Mouse (Mus musculus) E14TG2a.4 (cell line): ENCODE data around the gene Msantd1.
A peak's percentile ranks its signal among the peaks of the same experiment; 100 is the strongest.

Source experiments
- H3K27me3 ChIP-seq: 2 replicates; pipeline ENCODE4 v1.6.1; 2014; ENCODE audit warnings: low read length, control low read depth; ENCODE audit not compliant: insufficient read depth
- H3K36me3 ChIP-seq: 2 replicates; pipeline ENCODE4 v1.6.1; 2014; ENCODE audit warnings: low read length, control low read depth; ENCODE audit not compliant: insufficient read depth
- H3K4me1 ChIP-seq: replicated peaks from 2 replicates; pipeline ENCODE4 v1.6.1; 2014; ENCODE audit warnings: low read depth, low read length, control low read depth
- H3K4me3 ChIP-seq: replicated peaks from 2 replicates; pipeline ENCODE4 v1.5.1; 2014; ENCODE audit warnings: mild to moderate bottlenecking, low read length
- H3K9me3 ChIP-seq: 2 replicates; pipeline ENCODE4 v1.6.1; 2014; ENCODE audit warnings: low read length, control low read depth
- CTCF ChIP-seq: conservative IDR thresholded peaks from 2 replicates; pipeline ENCODE4 v1.5.1; 2014; ENCODE audit warnings: low read length
- NANOG ChIP-seq: IDR thresholded peaks from 2 replicates; pipeline ENCODE4 v1.6.1; 2014; ENCODE audit warnings: borderline replicate concordance, low read length, mixed read lengths
- POU5F1 ChIP-seq: IDR thresholded peaks from 2 replicates; pipeline ENCODE4 v1.6.1; 2014; ENCODE audit warnings: low read length, borderline replicate concordance

The Msantd1 gene

DNA sequence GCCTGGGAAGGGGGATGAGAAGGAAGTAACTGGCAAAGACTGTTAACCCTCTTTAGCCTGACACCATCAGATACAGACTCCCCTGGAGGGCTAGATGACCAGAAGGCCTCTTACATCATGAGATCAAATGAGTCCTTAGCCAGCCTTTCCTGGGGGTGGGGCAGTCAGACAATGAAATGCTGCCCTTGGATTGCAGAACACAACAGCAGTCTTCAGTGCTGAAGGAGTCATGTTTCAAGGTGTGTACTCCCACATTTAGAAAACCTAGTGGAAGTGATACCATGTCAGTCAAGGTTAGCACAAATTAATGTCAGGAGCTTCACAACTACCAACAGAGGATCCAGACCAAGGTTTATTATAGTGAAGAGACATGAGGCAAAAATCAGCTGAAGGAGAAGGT, 5.4 kb upstream of the Msantd1 start:
- no peaks in the 10 kb centered on the region for H3K9me3 ChIP-seq
- peaks cover 96% of the 10 kb centered on the region for H3K36me3 ChIP-seq
- peaks cover 15% of the 10 kb centered on the region for H3K4me1 ChIP-seq
- H3K27me3 ChIP-seq = no peaks in the 10 kb centered on the region
- TF ChIP-seq POU5F1 (no peak), NANOG (no peak), CTCF (no peak)
- H3K4me3 ChIP-seq = no peak overlapping the region

DNA sequence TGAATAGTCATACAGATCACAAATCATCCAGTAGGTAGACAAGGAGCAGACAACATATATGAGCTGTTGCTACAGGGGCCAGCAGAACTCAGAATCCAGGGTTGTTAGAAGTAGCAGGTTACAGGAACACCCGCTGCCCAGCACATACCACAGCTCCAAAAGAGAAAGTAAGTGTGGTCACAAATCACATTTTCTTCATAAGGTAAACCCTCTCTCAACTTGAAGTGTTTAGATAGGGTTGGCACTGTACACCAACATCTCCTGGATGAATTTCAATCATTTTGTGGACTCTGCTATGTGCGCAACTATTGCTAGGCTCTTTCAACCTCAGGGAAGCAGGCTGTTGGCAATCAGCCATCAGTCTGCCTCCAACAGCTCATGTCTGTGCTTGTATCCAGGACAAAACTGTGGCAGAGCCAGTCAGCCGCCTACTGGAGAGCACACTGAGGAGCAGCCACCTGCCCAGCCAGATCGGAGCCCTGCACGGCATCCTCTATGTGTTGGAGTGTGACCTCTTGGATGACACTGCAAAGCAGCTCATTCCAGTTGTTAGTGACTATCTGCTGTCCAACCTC, 4.9 kb upstream of the Msantd1 start:
- H3K9me3 ChIP-seq = no peaks in the 10 kb centered on the region
- peaks cover 17% of the 10 kb centered on the region for H3K4me1 ChIP-seq
- peaks cover 96% of the 10 kb centered on the region for H3K36me3 ChIP-seq
- no peak overlapping the region for H3K4me3 ChIP-seq
- no peaks in the 10 kb centered on the region for H3K27me3 ChIP-seq
- TF ChIP-seq POU5F1 (no peak), CTCF (no peak), NANOG (no peak)

DNA sequence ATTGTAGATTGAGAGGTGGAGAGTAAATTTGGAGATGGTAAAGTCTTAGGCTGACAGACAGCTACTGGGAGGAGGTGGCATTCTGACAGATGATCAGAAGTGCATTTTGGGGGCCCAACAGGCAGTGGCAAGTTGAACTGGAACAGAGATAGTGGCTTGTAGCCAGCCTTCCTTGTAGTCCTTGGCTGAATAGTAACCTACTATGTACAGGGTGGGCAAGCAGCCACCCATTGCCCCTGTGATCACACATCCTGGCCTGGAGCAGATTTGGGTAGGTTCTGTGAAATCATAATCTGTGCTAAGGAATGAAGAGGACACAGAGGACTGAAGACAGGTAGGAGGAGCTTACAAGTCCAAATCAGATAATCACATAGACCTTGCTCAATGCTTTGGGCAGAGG, 3.4 kb upstream of the Msantd1 start:
- H3K4me3 ChIP-seq = no peak overlapping the region
- H3K36me3 ChIP-seq = peaks cover 95% of the 10 kb centered on the region
- TF ChIP-seq POU5F1 (no peak), NANOG (no peak), CTCF (no peak)
- H3K9me3 ChIP-seq = no peaks in the 10 kb centered on the region
- no peaks in the 10 kb centered on the region for H3K27me3 ChIP-seq
- peaks cover 33% of the 10 kb centered on the region for H3K4me1 ChIP-seq

DNA sequence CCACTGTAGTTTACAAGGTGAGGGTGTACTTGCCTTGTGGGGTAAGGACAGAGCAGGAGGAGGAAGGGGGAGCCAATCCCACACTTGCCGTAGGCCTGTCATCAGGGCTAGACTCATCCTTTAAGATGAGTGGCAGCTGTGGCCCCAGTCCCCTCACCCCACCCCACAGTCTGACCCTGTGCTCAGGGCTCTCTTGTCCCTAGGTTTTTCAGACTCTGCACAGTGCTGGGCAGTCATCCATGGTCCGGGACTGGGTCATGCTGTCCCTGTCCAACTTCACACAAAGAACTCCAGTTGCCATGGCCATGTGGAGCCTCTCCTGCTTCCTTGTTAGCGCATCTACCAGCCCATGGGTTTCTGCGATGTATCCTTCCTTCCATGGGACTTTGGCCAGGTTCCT, 582 bp upstream of the Msantd1 start:
- Histone ChIP-seq H3K9me3 (no peaks in the 10 kb centered on the region), H3K4me1 (peaks cover 26% of the 10 kb centered on the region), H3K4me3 (no peak overlapping the region), H3K36me3 (peaks cover 86% of the 10 kb centered on the region), H3K27me3 (no peaks in the 10 kb centered on the region)
- TF ChIP-seq POU5F1 = no peak
- no peak for TF ChIP-seq CTCF
- no peak for TF ChIP-seq NANOG

DNA sequence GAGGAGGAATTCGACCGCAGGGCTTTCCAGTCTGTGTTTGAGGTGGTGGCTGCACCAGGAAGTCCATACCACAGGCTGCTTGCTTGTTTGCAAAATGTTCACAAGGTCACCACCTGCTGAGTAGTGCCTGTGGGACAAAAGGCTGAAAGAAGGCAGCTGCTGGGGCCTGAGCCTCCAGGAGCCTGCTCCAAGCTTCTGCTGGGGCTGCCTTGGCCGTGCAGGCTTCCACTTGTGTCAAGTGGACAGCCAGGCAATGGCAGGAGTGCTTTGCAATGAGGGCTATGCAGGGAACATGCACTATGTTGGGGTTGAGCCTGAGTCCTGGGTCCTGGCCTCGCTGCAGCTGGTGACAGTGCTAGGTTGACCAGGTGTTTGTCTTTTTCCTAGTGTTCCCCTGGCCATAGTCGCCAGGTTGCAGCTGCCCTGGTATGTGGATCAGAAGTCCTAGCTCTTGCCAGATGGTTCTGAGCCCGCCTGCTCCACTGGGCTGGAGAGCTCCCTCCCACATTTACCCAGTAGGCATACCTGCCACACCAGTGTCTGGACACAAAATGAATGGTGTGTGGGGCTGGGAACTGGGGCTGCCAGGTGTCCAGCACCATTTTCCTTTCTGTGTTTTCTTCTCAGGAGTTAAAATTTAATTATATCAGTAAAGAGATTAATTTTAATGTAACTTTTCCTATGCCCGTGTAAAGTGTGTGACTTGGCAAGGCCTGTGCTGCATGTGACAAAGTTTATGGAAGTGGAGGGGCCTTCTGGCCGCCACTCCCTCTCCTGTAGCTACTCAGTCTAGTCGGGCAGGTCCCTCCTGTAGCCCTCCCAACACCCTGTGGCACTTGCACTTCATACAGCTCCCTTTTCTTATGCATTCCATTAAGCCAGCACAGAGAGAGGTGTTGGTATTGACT, 1.2 kb downstream of the Msantd1 start:
- no peak overlapping the region for H3K4me3 ChIP-seq

DNA sequence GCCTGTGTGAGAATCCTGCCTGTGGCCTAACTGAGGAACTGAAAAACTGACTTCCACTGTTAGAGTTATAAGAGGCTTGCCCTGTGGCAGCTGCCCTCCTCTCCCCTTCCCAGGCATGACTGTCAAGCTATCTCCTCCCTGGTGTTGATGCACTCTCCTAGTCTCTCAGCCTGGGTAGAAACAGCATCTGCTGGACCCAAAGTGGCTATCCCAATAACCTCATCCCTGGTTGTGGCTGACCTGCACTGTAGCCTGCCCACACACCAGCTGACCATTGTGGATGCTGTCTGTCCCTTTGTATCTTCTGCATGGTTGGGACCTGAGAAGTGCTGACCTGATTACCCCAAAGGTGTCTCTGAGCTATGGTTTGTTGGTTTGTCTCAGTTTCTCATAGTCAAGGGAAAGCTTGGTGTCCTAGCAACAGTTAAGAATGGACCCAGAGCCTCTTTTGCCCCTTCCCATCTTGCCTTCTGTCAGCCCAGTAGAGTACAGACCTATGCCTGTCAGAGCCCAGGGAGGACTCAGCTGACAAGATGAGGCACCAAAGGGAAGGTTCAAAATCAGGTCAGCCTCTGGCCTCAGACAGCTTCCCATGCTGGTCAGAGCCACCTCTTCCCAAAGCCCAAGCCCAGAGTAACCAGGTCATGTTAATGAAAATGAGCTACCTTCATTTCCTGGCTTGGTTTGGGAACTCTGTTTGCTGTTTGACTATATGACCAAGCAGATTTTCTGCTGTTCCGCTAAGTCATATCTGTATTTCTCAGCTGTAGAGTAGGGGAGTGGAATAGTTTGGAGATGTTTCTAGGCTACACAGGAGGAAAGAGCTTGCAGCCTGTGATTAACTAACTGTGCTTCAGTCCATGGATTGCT, 2.1 kb downstream of the Msantd1 start:
- TF ChIP-seq POU5F1 (no peak), NANOG (no peak), CTCF (no peak)
- Histone ChIP-seq H3K9me3 (no peaks in the 10 kb centered on the region), H3K4me3 (no peak overlapping the region), H3K27me3 (no peaks in the 10 kb centered on the region), H3K36me3 (peaks cover 61% of the 10 kb centered on the region), H3K4me1 (peaks cover 21% of the 10 kb centered on the region)

More for the DNA sequence above, 1.2 kb downstream of the Msantd1 start:
- TF ChIP-seq POU5F1 = no peak
- no peak for TF ChIP-seq CTCF
- no peak for TF ChIP-seq NANOG
- H3K36me3 ChIP-seq = peaks cover 70% of the 10 kb centered on the region
- H3K9me3 ChIP-seq = no peaks in the 10 kb centered on the region
- peaks cover 21% of the 10 kb centered on the region for H3K4me1 ChIP-seq
- H3K27me3 ChIP-seq = no peaks in the 10 kb centered on the region

DNA sequence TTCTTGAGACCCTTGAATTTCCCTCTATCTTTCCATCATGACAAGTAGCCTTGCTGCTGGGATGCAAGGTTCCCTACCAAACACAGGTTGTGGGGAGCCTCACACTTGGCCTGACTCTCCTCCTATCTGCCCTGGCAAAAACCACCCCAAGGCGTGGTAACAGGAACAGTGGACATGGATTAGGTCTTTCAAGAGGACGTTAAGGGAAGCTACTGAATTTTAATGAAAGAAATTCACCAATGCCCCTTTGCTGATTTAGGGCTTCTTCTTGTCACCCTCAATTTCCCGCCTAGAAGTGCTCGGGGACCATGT, 2.6 kb downstream of the Msantd1 start:
- Histone ChIP-seq H3K27me3 (no peaks in the 10 kb centered on the region), H3K36me3 (peaks cover 56% of the 10 kb centered on the region), H3K9me3 (no peaks in the 10 kb centered on the region), H3K4me3 (no peak overlapping the region), H3K4me1 (peaks cover 21% of the 10 kb centered on the region)
- TF ChIP-seq NANOG = no peak
- no peak for TF ChIP-seq POU5F1
- no peak for TF ChIP-seq CTCF

DNA sequence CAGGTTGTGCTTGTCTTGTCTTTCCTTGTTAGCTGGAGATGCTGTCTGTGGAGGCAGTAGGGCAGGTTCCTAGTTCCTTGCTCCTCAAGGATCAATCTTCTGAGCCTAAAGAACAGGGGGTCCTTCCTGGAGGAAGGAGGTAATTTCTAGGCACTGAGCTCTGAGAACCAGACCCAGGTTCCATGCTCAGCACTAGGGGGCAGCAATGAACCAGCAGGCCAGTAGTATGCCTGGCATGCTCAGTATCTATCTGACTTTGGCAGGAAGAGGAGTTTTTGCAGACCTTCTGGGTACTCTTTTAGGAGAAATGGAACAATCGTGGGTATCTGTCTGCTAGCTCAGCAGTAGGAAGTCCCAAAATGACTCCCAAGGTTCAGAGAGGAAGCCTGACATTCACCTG, 8.0 kb downstream of the Msantd1 start:
- peaks cover 3% of the 10 kb centered on the region for H3K36me3 ChIP-seq
- H3K27me3 ChIP-seq = no peaks in the 10 kb centered on the region
- TF ChIP-seq CTCF (peak; percentile 65), NANOG (no peak), POU5F1 (no peak)
- H3K4me1 ChIP-seq = peaks cover 12% of the 10 kb centered on the region; the same call in 1 of the 2 replicates
- H3K9me3 ChIP-seq = no peaks in the 10 kb centered on the region
- H3K4me3 ChIP-seq = no peak overlapping the region
